Mouse (Mus musculus): ENCODE data around the gene Ciapin1. TPM values are rescaled to one million over a fixed set of nuclear protein-coding genes. Genes with fewer than 3 reads are reported as not detected.

The Ciapin1 gene
- 24.1 and 49.0 TPM in 2 replicates for total RNA-seq (2017)

- ATAC-seq (replicated peaks in 1 of 2; ENCODE audit: insufficient read depth in 1 of 2, low FRiP score in 2 of 2, low TSS enrichment in 1 of 2, low read depth in 1 of 2, poor library complexity in 2 of 2, severe bottlenecking in 2 of 2) = peak; percentile 97 to 98
These were observed at the start of gene Ciapin1, which contains the start of gene Coq9 for GRCm38 (mm10) chr8:94837662-94838574. Ciapin1 (minus strand) TSS chr8:94838358. Coq9 (plus strand) TSS chr8:94838321.

DNA sequence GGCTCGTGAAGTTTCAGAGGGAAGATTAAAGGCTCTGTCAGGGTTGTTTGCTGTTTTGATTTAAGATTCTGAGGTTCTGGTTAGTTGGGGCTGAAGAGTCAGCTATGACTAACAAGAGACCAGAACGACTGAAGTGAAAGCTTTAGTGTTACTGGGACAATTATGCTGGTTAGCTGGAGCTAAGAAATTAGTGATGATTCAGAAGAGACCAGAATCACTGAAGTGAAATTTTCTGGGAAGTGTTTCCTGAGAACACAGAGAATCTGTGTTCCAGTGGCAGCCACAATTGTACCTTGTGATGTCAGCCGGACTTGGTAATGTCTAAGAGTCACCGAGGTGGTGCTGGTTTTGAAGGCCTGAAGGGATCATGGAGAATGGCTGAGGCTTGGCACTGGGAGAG, 42.6 kb upstream of the Ciapin1 start:
- no peak for ATAC-seq (replicated peaks in 1 of 2; ENCODE audit: insufficient read depth in 1 of 2, low FRiP score in 2 of 2, low TSS enrichment in 1 of 2, low read depth in 1 of 2, poor library complexity in 2 of 2, severe bottlenecking in 2 of 2)

DNA sequence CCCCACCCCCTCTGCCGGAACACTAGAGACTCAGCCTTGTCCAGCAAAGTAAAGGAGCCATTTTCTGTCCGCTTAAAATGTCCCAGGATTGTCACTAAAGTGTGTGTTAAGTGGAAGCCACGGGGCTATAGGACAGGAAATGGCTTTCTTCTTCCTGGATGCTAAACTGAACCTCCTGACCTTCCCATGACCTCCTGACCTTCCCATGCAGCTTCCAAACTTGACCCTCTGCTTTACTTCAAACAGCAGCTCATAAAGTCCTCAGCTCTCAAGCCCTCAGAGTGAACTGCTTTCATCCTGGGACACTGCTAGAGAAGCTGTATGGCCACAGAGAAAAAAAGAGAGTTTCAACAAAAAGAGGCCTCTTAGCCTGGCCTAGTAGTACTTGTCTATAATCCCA, 38.7 kb upstream of the Ciapin1 start:
- ATAC-seq (replicated peaks in 1 of 2; ENCODE audit: insufficient read depth in 1 of 2, low FRiP score in 2 of 2, low TSS enrichment in 1 of 2, low read depth in 1 of 2, poor library complexity in 2 of 2, severe bottlenecking in 2 of 2) = no peak

GRCm38 (mm10) chr8:94876197-94876730, 38.1 kb upstream of the Ciapin1 start, which contains the start of gene Dok4:
Dok4 (minus strand) TSS chr8:94876330.
- peak; percentile 39 to 70 for ATAC-seq (replicated peaks in 1 of 2; ENCODE audit: insufficient read depth in 1 of 2, low FRiP score in 2 of 2, low TSS enrichment in 1 of 2, low read depth in 1 of 2, poor library complexity in 2 of 2, severe bottlenecking in 2 of 2)

GRCm38 (mm10) chr8:94875871-94876150, 37.7 kb upstream of the Ciapin1 start:
- ATAC-seq (replicated peaks in 1 of 2; ENCODE audit: insufficient read depth in 1 of 2, low FRiP score in 2 of 2, low TSS enrichment in 1 of 2, low read depth in 1 of 2, poor library complexity in 2 of 2, severe bottlenecking in 2 of 2) = no peak

- ATAC-seq (replicated peaks in 1 of 2; ENCODE audit: insufficient read depth in 1 of 2, low FRiP score in 2 of 2, low TSS enrichment in 1 of 2, low read depth in 1 of 2, poor library complexity in 2 of 2, severe bottlenecking in 2 of 2) = no peak
These were observed 37.1 kb upstream of the Ciapin1 start for GRCm38 (mm10) chr8:94875096-94875870.

DNA sequence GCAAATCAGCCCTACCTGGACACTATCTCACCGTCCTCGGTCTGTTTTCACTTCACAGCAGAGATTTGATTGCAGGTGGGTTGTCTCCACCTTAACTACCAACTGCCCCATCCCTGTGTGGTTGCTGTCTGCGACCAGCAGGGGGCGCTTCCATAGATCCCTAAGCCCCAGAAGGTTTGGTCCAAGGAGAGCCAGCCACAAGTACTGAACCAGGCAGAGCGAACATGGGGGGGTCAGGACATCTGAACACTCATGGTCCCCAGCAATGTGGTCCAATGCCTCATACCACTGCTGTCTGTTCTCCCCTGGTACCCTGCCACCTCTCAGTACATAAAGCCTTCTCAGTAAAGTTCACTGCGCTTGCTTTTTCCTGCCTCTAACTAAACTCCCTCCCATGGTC, 36.2 kb upstream of the Ciapin1 start:
- peak; percentile 40 to 44; a peak in 3 of 4 replicates for ATAC-seq (replicated peaks in 1 of 2; ENCODE audit: insufficient read depth in 1 of 2, low FRiP score in 2 of 2, low TSS enrichment in 1 of 2, low read depth in 1 of 2, poor library complexity in 2 of 2, severe bottlenecking in 2 of 2)

DNA sequence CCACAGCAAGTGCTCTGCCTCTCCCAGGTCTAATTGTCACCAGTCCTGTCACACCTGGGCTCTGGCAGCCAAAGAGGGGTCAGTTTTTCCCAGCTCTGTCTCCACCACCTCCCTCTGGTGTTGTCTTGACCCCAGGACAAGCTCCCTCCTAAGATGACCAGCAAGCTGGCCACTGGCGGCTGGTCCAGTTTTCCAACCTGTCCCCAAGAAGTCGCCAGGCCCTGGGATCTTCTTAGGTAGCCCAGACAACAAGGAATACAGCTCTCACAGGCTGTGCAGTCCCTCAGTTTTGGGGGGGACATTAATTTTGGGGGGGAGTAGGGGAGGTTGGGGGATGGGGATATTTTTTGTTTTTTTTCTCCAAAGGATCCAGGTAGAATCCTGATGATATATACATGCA, 34.4 kb upstream of the Ciapin1 start:
- no peak for ATAC-seq (replicated peaks in 1 of 2; ENCODE audit: insufficient read depth in 1 of 2, low FRiP score in 2 of 2, low TSS enrichment in 1 of 2, low read depth in 1 of 2, poor library complexity in 2 of 2, severe bottlenecking in 2 of 2)

DNA sequence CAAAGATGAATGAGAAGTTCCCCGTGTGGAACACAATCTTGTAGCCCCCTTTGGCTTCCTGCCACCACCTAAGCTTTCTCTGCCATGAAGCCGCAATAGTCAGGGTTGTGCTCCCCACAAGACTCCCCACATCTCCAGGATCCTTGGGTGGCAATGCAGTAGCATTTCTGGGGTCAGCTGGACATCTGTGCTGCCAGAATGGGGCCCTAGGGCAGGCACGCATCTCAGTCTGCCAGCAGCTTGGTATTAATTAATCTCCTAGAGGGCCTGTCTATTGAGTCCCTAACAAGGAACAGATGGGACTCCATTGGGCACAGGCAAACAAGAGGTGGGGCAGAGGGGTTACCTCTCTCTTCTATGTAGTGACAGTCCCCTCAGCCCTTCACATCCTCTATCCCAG, 34.0 kb upstream of the Ciapin1 start:
- no peak for ATAC-seq (replicated peaks in 1 of 2; ENCODE audit: insufficient read depth in 1 of 2, low FRiP score in 2 of 2, low TSS enrichment in 1 of 2, low read depth in 1 of 2, poor library complexity in 2 of 2, severe bottlenecking in 2 of 2)

DNA sequence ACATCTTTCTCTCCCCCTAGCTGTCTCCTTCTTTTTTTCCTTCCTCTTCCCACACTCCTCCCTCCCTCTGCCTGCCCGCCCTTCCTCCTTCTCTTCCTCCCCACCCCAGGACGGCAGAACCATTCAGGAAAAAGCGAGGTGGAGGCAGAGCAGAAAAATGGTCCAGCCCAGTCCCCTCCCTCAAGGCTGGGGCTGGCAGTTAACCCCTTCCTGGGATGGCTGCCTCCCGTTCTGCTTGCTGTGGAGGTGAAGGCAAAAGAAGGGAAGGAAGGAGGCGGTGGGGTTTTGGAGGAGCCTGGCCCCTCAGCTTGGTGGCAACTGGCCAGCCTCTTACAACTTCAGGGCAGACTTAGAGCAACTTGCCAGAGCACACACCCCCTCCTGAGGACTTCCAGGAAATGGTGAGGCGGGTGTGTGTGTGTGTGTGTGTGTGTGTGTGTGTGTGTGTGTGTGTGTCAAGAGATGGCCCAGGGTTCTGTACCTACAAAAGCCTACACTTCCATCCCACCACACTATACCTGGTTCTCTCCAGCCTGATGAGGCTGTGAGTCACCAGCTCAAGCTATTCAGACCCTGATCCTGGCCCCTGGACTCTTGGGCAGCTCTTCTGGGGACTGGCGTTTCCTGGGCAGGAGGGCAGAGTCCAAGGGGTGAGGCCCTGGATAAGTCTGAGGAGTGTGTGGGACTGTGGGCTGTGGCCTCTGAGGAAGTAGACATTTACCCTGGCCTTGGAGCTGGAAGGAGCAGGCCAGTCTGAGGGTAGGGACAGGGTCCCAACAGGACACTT, 33.1 kb upstream of the Ciapin1 start:
- ATAC-seq (replicated peaks in 1 of 2; ENCODE audit: insufficient read depth in 1 of 2, low FRiP score in 2 of 2, low TSS enrichment in 1 of 2, low read depth in 1 of 2, poor library complexity in 2 of 2, severe bottlenecking in 2 of 2) = no peak; a peak in 1 of 4 replicates

DNA sequence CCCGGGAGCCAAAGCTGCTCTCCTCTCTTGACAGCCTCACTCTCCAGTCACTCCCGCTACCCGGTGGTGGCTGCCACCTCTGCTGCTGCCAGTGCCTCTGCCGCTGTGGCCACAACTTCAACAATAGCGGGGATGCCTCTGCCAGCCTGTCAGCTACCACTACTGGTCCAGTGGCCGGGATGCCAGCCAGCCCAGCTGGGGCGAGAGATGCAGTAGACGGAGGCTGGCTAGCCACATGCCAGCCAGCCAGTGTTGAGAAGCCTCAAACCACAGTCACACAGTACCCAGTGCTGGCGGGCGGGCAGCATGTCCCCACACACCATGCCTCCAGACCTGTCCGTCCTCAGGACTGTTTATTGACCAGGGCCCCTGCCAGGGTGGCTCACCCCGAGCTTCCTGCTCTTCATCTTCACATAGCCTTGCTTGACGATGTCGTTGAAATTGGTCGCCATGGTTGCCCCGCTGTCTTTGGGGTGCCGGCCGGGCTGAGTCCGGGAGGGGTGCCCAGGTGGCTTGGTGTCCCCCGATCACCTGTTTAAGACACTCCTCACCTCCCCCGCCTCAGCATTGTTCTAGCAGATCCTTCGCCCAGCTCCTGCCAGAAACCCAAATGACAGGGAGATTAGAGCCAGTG, 32.4 kb upstream of the Ciapin1 start:
- ATAC-seq (replicated peaks in 1 of 2; ENCODE audit: insufficient read depth in 1 of 2, low FRiP score in 2 of 2, low TSS enrichment in 1 of 2, low read depth in 1 of 2, poor library complexity in 2 of 2, severe bottlenecking in 2 of 2) = peak; percentile 42 to 55

- no peak for ATAC-seq (replicated peaks in 1 of 2; ENCODE audit: insufficient read depth in 1 of 2, low FRiP score in 2 of 2, low TSS enrichment in 1 of 2, low read depth in 1 of 2, poor library complexity in 2 of 2, severe bottlenecking in 2 of 2)
These were observed 31.8 kb upstream of the Ciapin1 start for GRCm38 (mm10) chr8:94870003-94870402.

- ATAC-seq (replicated peaks in 1 of 2; ENCODE audit: insufficient read depth in 1 of 2, low FRiP score in 2 of 2, low TSS enrichment in 1 of 2, low read depth in 1 of 2, poor library complexity in 2 of 2, severe bottlenecking in 2 of 2) = no peak
These were observed 31.0 kb upstream of the Ciapin1 start for GRCm38 (mm10) chr8:94869146-94869545.

- ATAC-seq (replicated peaks in 1 of 2; ENCODE audit: insufficient read depth in 1 of 2, low FRiP score in 2 of 2, low TSS enrichment in 1 of 2, low read depth in 1 of 2, poor library complexity in 2 of 2, severe bottlenecking in 2 of 2) = no peak
These were observed 28.8 kb upstream of the Ciapin1 start for GRCm38 (mm10) chr8:94866921-94867320.

- ATAC-seq (replicated peaks in 1 of 2; ENCODE audit: insufficient read depth in 1 of 2, low FRiP score in 2 of 2, low TSS enrichment in 1 of 2, low read depth in 1 of 2, poor library complexity in 2 of 2, severe bottlenecking in 2 of 2) = no peak
These were observed 27.1 kb upstream of the Ciapin1 start for GRCm38 (mm10) chr8:94865292-94865691.

GRCm38 (mm10) chr8:94863897-94864673, 25.9 kb upstream of the Ciapin1 start:
- no peak for ATAC-seq (replicated peaks in 1 of 2; ENCODE audit: insufficient read depth in 1 of 2, low FRiP score in 2 of 2, low TSS enrichment in 1 of 2, low read depth in 1 of 2, poor library complexity in 2 of 2, severe bottlenecking in 2 of 2)
